Mouse (Mus musculus): Measurements from ENCODE around the gene Zfp704.

Gene Zfp704

GRCm38 (mm10) chr3:9609581-9610341 is at the start of gene Zfp704:
Gene Zfp704, minus strand, starts transcription at chr3:9610085.
- Histone ChIP-seq H3K27me3 (ENCODE audit: insufficient read depth, low read length) (no peaks in the 10 kb centered on the region), H3K4me3 (replicated peaks; ENCODE audit: low read length) (peak within 1 kb of the TSS; percentile 88), H3K9me3 (ENCODE audit: low read length) (no peaks in the 10 kb centered on the region), H3K36me3 (ENCODE audit: insufficient read depth, low read length) (peaks cover 17% of the 10 kb centered on the region), H3K4me1 (replicated peaks; ENCODE audit: low read depth, low read length) (peaks cover 84% of the 10 kb centered on the region)
- TF ChIP-seq POU5F1 (IDR thresholded peaks at IDR 0.05; ENCODE audit: borderline replicate concordance, low read length) (no peak), CTCF (conservative IDR thresholded peaks at IDR 0.05; ENCODE audit: low read length) (0 out of 2 replicates have a peak, but pooled peaks have one; percentile 10)

- no peaks in the 10 kb centered on the region for H3K36me3 ChIP-seq (ENCODE audit: insufficient read depth, low read length)
- no peak for TF ChIP-seq CTCF (conservative IDR thresholded peaks at IDR 0.05; ENCODE audit: low read length)
- no peak for TF ChIP-seq NANOG (IDR thresholded peaks at IDR 0.05; ENCODE audit: borderline replicate concordance, low read length)
- no peak for TF ChIP-seq POU5F1 (IDR thresholded peaks at IDR 0.05; ENCODE audit: borderline replicate concordance, low read length)
- H3K9me3 ChIP-seq (ENCODE audit: low read length) = no peaks in the 10 kb centered on the region
- peaks cover 28% of the 10 kb centered on the region for H3K4me1 ChIP-seq (replicated peaks; ENCODE audit: low read depth, low read length)
- no peak overlapping the region for H3K4me3 ChIP-seq (replicated peaks; ENCODE audit: low read length)
- peaks cover 10% of the 10 kb centered on the region for H3K27me3 ChIP-seq (ENCODE audit: insufficient read depth, low read length)
Observed at GRCm38 (mm10) chr3:9633036-9634005, 23.4 kb upstream of the Zfp704 start.

- Histone ChIP-seq H3K27me3 (ENCODE audit: insufficient read depth, low read length) (peaks cover 10% of the 10 kb centered on the region), H3K36me3 (ENCODE audit: insufficient read depth, low read length) (no peaks in the 10 kb centered on the region), H3K9me3 (ENCODE audit: low read length) (no peaks in the 10 kb centered on the region), H3K4me1 (replicated peaks; ENCODE audit: low read depth, low read length) (peaks cover 19% of the 10 kb centered on the region), H3K4me3 (replicated peaks; ENCODE audit: low read length) (peak overlapping the region; percentile 72)
- TF ChIP-seq NANOG (IDR thresholded peaks at IDR 0.05; ENCODE audit: borderline replicate concordance, low read length) = no peak
- TF ChIP-seq CTCF (conservative IDR thresholded peaks at IDR 0.05; ENCODE audit: low read length) = no peak
- TF ChIP-seq POU5F1 (IDR thresholded peaks at IDR 0.05; ENCODE audit: borderline replicate concordance, low read length) = no peak
Observed at GRCm38 (mm10) chr3:9629951-9630350, 20.1 kb upstream of the Zfp704 start.

- TF ChIP-seq POU5F1 (IDR thresholded peaks at IDR 0.05; ENCODE audit: borderline replicate concordance, low read length) (no peak), NANOG (IDR thresholded peaks at IDR 0.05; ENCODE audit: borderline replicate concordance, low read length) (no peak), CTCF (conservative IDR thresholded peaks at IDR 0.05; ENCODE audit: low read length) (no peak)
- H3K9me3 ChIP-seq (ENCODE audit: low read length) = no peaks in the 10 kb centered on the region
- no peak overlapping the region for H3K4me3 ChIP-seq (replicated peaks; ENCODE audit: low read length)
- peaks cover 20% of the 10 kb centered on the region for H3K4me1 ChIP-seq (replicated peaks; ENCODE audit: low read depth, low read length)
- peaks cover 10% of the 10 kb centered on the region for H3K27me3 ChIP-seq (ENCODE audit: insufficient read depth, low read length)
- no peaks in the 10 kb centered on the region for H3K36me3 ChIP-seq (ENCODE audit: insufficient read depth, low read length)
Observed at GRCm38 (mm10) chr3:9628041-9628440, 18.2 kb upstream of the Zfp704 start.

- Histone ChIP-seq H3K4me3 (replicated peaks; ENCODE audit: low read length) (no peak overlapping the region), H3K9me3 (ENCODE audit: low read length) (no peaks in the 10 kb centered on the region), H3K27me3 (ENCODE audit: insufficient read depth, low read length) (peaks cover 10% of the 10 kb centered on the region), H3K36me3 (ENCODE audit: insufficient read depth, low read length) (no peaks in the 10 kb centered on the region), H3K4me1 (replicated peaks; ENCODE audit: low read depth, low read length) (peaks cover 20% of the 10 kb centered on the region)
- TF ChIP-seq POU5F1 (IDR thresholded peaks at IDR 0.05; ENCODE audit: borderline replicate concordance, low read length) = no peak
- no peak for TF ChIP-seq CTCF (conservative IDR thresholded peaks at IDR 0.05; ENCODE audit: low read length)
- no peak for TF ChIP-seq NANOG (IDR thresholded peaks at IDR 0.05; ENCODE audit: borderline replicate concordance, low read length)
Observed at GRCm38 (mm10) chr3:9626149-9626548, 16.3 kb upstream of the Zfp704 start.

GRCm38 (mm10) chr3:9620611-9621010 is 10.7 kb upstream of the Zfp704 start:
- H3K27me3 ChIP-seq (ENCODE audit: insufficient read depth, low read length) = no peaks in the 10 kb centered on the region
- no peaks in the 10 kb centered on the region for H3K36me3 ChIP-seq (ENCODE audit: insufficient read depth, low read length)
- no peak overlapping the region for H3K4me3 ChIP-seq (replicated peaks; ENCODE audit: low read length)
- peaks cover 32% of the 10 kb centered on the region for H3K4me1 ChIP-seq (replicated peaks; ENCODE audit: low read depth, low read length)
- TF ChIP-seq POU5F1 (IDR thresholded peaks at IDR 0.05; ENCODE audit: borderline replicate concordance, low read length) (no peak), NANOG (IDR thresholded peaks at IDR 0.05; ENCODE audit: borderline replicate concordance, low read length) (no peak), CTCF (conservative IDR thresholded peaks at IDR 0.05; ENCODE audit: low read length) (no peak)
- no peaks in the 10 kb centered on the region for H3K9me3 ChIP-seq (ENCODE audit: low read length)

GRCm38 (mm10) chr3:9619562-9620275 is 9.8 kb upstream of the Zfp704 start:
- peaks cover 36% of the 10 kb centered on the region for H3K4me1 ChIP-seq (replicated peaks; ENCODE audit: low read depth, low read length)
- H3K36me3 ChIP-seq (ENCODE audit: insufficient read depth, low read length) = no peaks in the 10 kb centered on the region
- no peaks in the 10 kb centered on the region for H3K9me3 ChIP-seq (ENCODE audit: low read length)
- H3K4me3 ChIP-seq (replicated peaks; ENCODE audit: low read length) = no peak overlapping the region
- no peaks in the 10 kb centered on the region for H3K27me3 ChIP-seq (ENCODE audit: insufficient read depth, low read length)
- TF ChIP-seq CTCF (conservative IDR thresholded peaks at IDR 0.05; ENCODE audit: low read length) (no peak), NANOG (IDR thresholded peaks at IDR 0.05; ENCODE audit: borderline replicate concordance, low read length) (no peak), POU5F1 (IDR thresholded peaks at IDR 0.05; ENCODE audit: borderline replicate concordance, low read length) (no peak)

- peak; percentile 44 for TF ChIP-seq CTCF (conservative IDR thresholded peaks at IDR 0.05; ENCODE audit: low read length)
- TF ChIP-seq NANOG (IDR thresholded peaks at IDR 0.05; ENCODE audit: borderline replicate concordance, low read length) = no peak
- TF ChIP-seq POU5F1 (IDR thresholded peaks at IDR 0.05; ENCODE audit: borderline replicate concordance, low read length) = no peak
- no peaks in the 10 kb centered on the region for H3K9me3 ChIP-seq (ENCODE audit: low read length)
- peaks cover 5% of the 10 kb centered on the region for H3K36me3 ChIP-seq (ENCODE audit: insufficient read depth, low read length)
- peaks cover 61% of the 10 kb centered on the region for H3K4me1 ChIP-seq (replicated peaks; ENCODE audit: low read depth, low read length)
- no peak overlapping the region for H3K4me3 ChIP-seq (replicated peaks; ENCODE audit: low read length)
- H3K27me3 ChIP-seq (ENCODE audit: insufficient read depth, low read length) = no peaks in the 10 kb centered on the region
Observed at GRCm38 (mm10) chr3:9617101-9617500, 7.2 kb upstream of the Zfp704 start.
